Mouse (Mus musculus) forebrain, embryonic 10.5 days (tissue): ENCODE data around the gene Pgpep1l. TPM values are rescaled to one million over a fixed set of nuclear protein-coding genes. Genes with fewer than 3 reads are reported as not detected.

Experiments
- DNase-seq: peaks from one replicate; pipeline ENCODE4 v3.0.0-alpha.2; 2017; ENCODE audit warnings: low spot score; ENCODE audit errors: extremely low spot score
- H3K27ac ChIP-seq: fragments of 300-500 bp; sonication (generic); 2 replicates; pipeline ENCODE4 v1.5.1; 2016; ENCODE audit warnings: mild to moderate bottlenecking
- H3K27me3 ChIP-seq: fragments of 300-500 bp; sonication (generic); 2 replicates; pipeline ENCODE4 v1.6.1; 2016; ENCODE audit warnings: mild to moderate bottlenecking; ENCODE audit not compliant: poor library complexity, severe bottlenecking
- H3K36me3 ChIP-seq: fragments of 300-500 bp; sonication (generic); replicated peaks from 2 replicates; pipeline ENCODE4 v1.6.1; 2016; ENCODE audit warnings: mild to moderate bottlenecking, moderate library complexity
- H3K4me1 ChIP-seq: fragments of 300-500 bp; sonication (generic); 2 replicates; pipeline ENCODE4 v1.6.1; 2016
- H3K4me3 ChIP-seq: fragments of 300-500 bp; sonication (generic); 2 replicates; pipeline ENCODE4 v1.5.1; 2016; ENCODE audit warnings: mild to moderate bottlenecking, moderate library complexity
- H3K9me3 ChIP-seq: fragments of 300-500 bp; sonication (generic); 2 replicates; pipeline ENCODE4 v1.6.1; 2016; ENCODE audit warnings: mild to moderate bottlenecking, moderate library complexity
- WGBS: fragments of 180-500 bp; shearing (Covaris S2); methylation state at CpG from one replicate; pipeline ENCODE4 v1.1.7; 2016; 5-methylcytosine and 5-hydroxymethylcytosine counted together
- polyA plus RNA-seq: library from polyadenylated mRNA; unstranded; fragments of >200 nt; fragmentation: Nextera tagmentation; extraction: Ambion mirVana; gene quantifications from 2 replicates; pipeline ENCODE4 v1.2.1, GENCODE M21; 2016

Pgpep1l gene
- polyA plus RNA-seq, 1 experiment from 2014 or later, result not detected

- WGBS, result 93% methylated on average over 11 of the region's 11 CpGs
- H3K9me3 ChIP-seq, result no peaks in the 10 kb centered on the region
- no peak overlapping the region for H3K27ac ChIP-seq
- no peak overlapping the region for H3K4me3 ChIP-seq
- H3K27me3 ChIP-seq, result no peaks in the 10 kb centered on the region
- no peak for DNase-seq
- peaks cover 9% of the 10 kb centered on the region for H3K4me1 ChIP-seq
- peaks cover 95% of the 10 kb centered on the region for H3K36me3 ChIP-seq
These were observed 45.2 kb downstream of the Pgpep1l start for GRCm38 (mm10) chr7:68218879-68219278.

GRCm38 (mm10) chr7:68215522-68216070, 48.4 kb downstream of the Pgpep1l start:
- Histone ChIP-seq H3K9me3 (no peaks in the 10 kb centered on the region), H3K4me3 (no peak overlapping the region), H3K36me3 (peaks cover 97% of the 10 kb centered on the region), H3K4me1 (no peaks in the 10 kb centered on the region), H3K27me3 (no peaks in the 10 kb centered on the region), H3K27ac (no peak overlapping the region)
- WGBS, result 94% methylated on average over 18 of the region's 18 CpGs
- no peak for DNase-seq

- Histone ChIP-seq H3K9me3 (no peaks in the 10 kb centered on the region), H3K27me3 (no peaks in the 10 kb centered on the region), H3K27ac (no peak overlapping the region), H3K4me3 (no peak overlapping the region), H3K4me1 (no peaks in the 10 kb centered on the region), H3K36me3 (peaks cover 98% of the 10 kb centered on the region)
- 87% methylated on average over 5 of the region's 5 CpGs for WGBS
- DNase-seq, result no peak
These were observed 50.2 kb downstream of the Pgpep1l start for GRCm38 (mm10) chr7:68213842-68214241.

GRCm38 (mm10) chr7:68211883-68212282, 52.1 kb downstream of the Pgpep1l start:
- 93% methylated on average over 7 of the region's 7 CpGs for WGBS
- H3K4me1 ChIP-seq, result no peaks in the 10 kb centered on the region
- no peak for DNase-seq
- peaks cover 98% of the 10 kb centered on the region for H3K36me3 ChIP-seq
- H3K4me3 ChIP-seq, result no peak overlapping the region
- H3K9me3 ChIP-seq, result no peaks in the 10 kb centered on the region
- no peaks in the 10 kb centered on the region for H3K27me3 ChIP-seq
- no peak overlapping the region for H3K27ac ChIP-seq

- Histone ChIP-seq H3K9me3 (no peaks in the 10 kb centered on the region), H3K27me3 (no peaks in the 10 kb centered on the region), H3K27ac (no peak overlapping the region), H3K4me3 (no peak overlapping the region), H3K36me3 (peaks cover 97% of the 10 kb centered on the region), H3K4me1 (no peaks in the 10 kb centered on the region)
- 92% methylated on average over 4 of the region's 4 CpGs for whole genome bisulfite sequencing
- DNase-seq, result no peak
These were observed 53.6 kb downstream of the Pgpep1l start for GRCm38 (mm10) chr7:68210417-68210816.

GRCm38 (mm10) chr7:68209039-68209438, 55.0 kb downstream of the Pgpep1l start:
- H3K36me3 ChIP-seq, result peaks cover 98% of the 10 kb centered on the region
- H3K4me3 ChIP-seq, result no peak overlapping the region
- 96% methylated on average over 6 of the region's 6 CpGs for WGBS
- H3K9me3 ChIP-seq, result no peaks in the 10 kb centered on the region
- no peak for DNase-seq
- H3K27ac ChIP-seq, result no peak overlapping the region
- no peaks in the 10 kb centered on the region for H3K4me1 ChIP-seq
- no peaks in the 10 kb centered on the region for H3K27me3 ChIP-seq

- Histone ChIP-seq H3K9me3 (no peaks in the 10 kb centered on the region), H3K27me3 (no peaks in the 10 kb centered on the region), H3K36me3 (peaks cover 99% of the 10 kb centered on the region), H3K4me3 (no peak overlapping the region), H3K27ac (no peak overlapping the region), H3K4me1 (no peaks in the 10 kb centered on the region)
- WGBS, result 91% methylated on average over 8 of the region's 8 CpGs
- DNase-seq, result no peak
These were observed 58.1 kb downstream of the Pgpep1l start for GRCm38 (mm10) chr7:68205776-68206427.

- H3K4me3 ChIP-seq, result no peak overlapping the region
- H3K9me3 ChIP-seq, result no peaks in the 10 kb centered on the region
- no peak for DNase-seq
- H3K4me1 ChIP-seq, result no peaks in the 10 kb centered on the region
- WGBS, result 97% methylated on average over 7 of the region's 7 CpGs
- no peak overlapping the region for H3K27ac ChIP-seq
- peaks cover 98% of the 10 kb centered on the region for H3K36me3 ChIP-seq
- H3K27me3 ChIP-seq, result no peaks in the 10 kb centered on the region
These were observed 64.4 kb downstream of the Pgpep1l start for GRCm38 (mm10) chr7:68199609-68200008.

- no peak overlapping the region for H3K4me3 ChIP-seq
- DNase-seq, result no peak
- H3K9me3 ChIP-seq, result no peaks in the 10 kb centered on the region
- H3K27me3 ChIP-seq, result no peaks in the 10 kb centered on the region
- 89% methylated on average over 15 of the region's 15 CpGs for WGBS
- no peaks in the 10 kb centered on the region for H3K4me1 ChIP-seq
- no peak overlapping the region for H3K27ac ChIP-seq
- peaks cover 98% of the 10 kb centered on the region for H3K36me3 ChIP-seq
These were observed 69.9 kb downstream of the Pgpep1l start for GRCm38 (mm10) chr7:68193958-68194695.

- no peak overlapping the region for H3K4me3 ChIP-seq
- H3K4me1 ChIP-seq, result no peaks in the 10 kb centered on the region
- H3K36me3 ChIP-seq, result peaks cover 91% of the 10 kb centered on the region
- 91% methylated on average over 13 of the region's 13 CpGs for WGBS
- DNase-seq, result no peak
- H3K27ac ChIP-seq, result no peak overlapping the region
- H3K27me3 ChIP-seq, result no peaks in the 10 kb centered on the region
- no peaks in the 10 kb centered on the region for H3K9me3 ChIP-seq
These were observed 74.2 kb downstream of the Pgpep1l start for GRCm38 (mm10) chr7:68189691-68190456.

- DNase-seq, result no peak
- H3K27ac ChIP-seq, result no peak overlapping the region
- peaks cover 91% of the 10 kb centered on the region for H3K36me3 ChIP-seq
- 90% methylated on average over 6 of the region's 6 CpGs for WGBS
- H3K4me3 ChIP-seq, result no peak overlapping the region
- H3K27me3 ChIP-seq, result no peaks in the 10 kb centered on the region
- H3K9me3 ChIP-seq, result no peaks in the 10 kb centered on the region
- no peaks in the 10 kb centered on the region for H3K4me1 ChIP-seq
These were observed 74.8 kb downstream of the Pgpep1l start for GRCm38 (mm10) chr7:68189211-68189610.
